Mouse (Mus musculus) embryonic facial prominence, embryonic 12.5 days (tissue): Measurements from ENCODE around the gene Parg. TPM values are rescaled to one million over a fixed set of nuclear protein-coding genes. Genes with fewer than 3 reads are reported as not detected.

Experiments used
- ATAC-seq: fragments of 200-750 bp; cut with Nextera tagmentation; 2 replicates; pipeline ENCODE4 v1.8.0; 2017; ENCODE audit not compliant: insufficient number of reproducible peaks, insufficient read depth, low FRiP score, low TSS enrichment
- H3K27ac ChIP-seq: fragments of 300-500 bp; sonication (generic); 2 replicates; pipeline ENCODE4 v1.5.1; 2016; ENCODE audit warnings: mild to moderate bottlenecking
- H3K27me3 ChIP-seq: fragments of 300-500 bp; sonication (generic); 2 replicates; pipeline ENCODE4 v1.6.1; 2016; ENCODE audit warnings: mild to moderate bottlenecking, moderate library complexity
- H3K36me3 ChIP-seq: fragments of 300-500 bp; sonication (generic); 2 replicates; pipeline ENCODE4 v1.6.1; 2016; ENCODE audit warnings: mild to moderate bottlenecking
- H3K4me1 ChIP-seq: fragments of 300-500 bp; sonication (generic); 2 replicates; pipeline ENCODE4 v1.6.1; 2016
- H3K4me2 ChIP-seq: fragments of 300-500 bp; sonication (generic); replicated peaks from 2 replicates; pipeline ENCODE4 v1.6.1; 2016; ENCODE audit warnings: mild to moderate bottlenecking, moderate library complexity
- H3K4me3 ChIP-seq: fragments of 300-500 bp; sonication (generic); 2 replicates; pipeline ENCODE4 v1.5.1; 2016; ENCODE audit warnings: mild to moderate bottlenecking
- H3K9ac ChIP-seq: fragments of 300-500 bp; sonication (generic); 2 replicates; pipeline ENCODE4 v1.6.1; 2016; ENCODE audit warnings: mild to moderate bottlenecking, moderate library complexity
- H3K9me3 ChIP-seq: fragments of 300-500 bp; sonication (generic); 2 replicates; pipeline ENCODE4 v1.6.1; 2016; ENCODE audit warnings: mild to moderate bottlenecking, moderate library complexity
- WGBS: fragments of 180-500 bp; shearing (Covaris S2); methylation state at CpG from one replicate; pipeline ENCODE4 v1.1.7; 2016; 5-methylcytosine and 5-hydroxymethylcytosine counted together
- polyA plus RNA-seq: library from polyadenylated mRNA; unstranded; fragments of >200 nt; fragmentation: Nextera tagmentation; extraction: Ambion mirVana; gene quantifications from 2 replicates; pipeline ENCODE4 v1.2.1, GENCODE M21; 2016

The Parg gene
- polyA plus RNA-seq, 1 experiment from 2014 or later = 59.7 TPM

GRCm38 (mm10) chr14:32261741-32262140, 60.0 kb downstream of the Parg start:
- no peak for ATAC-seq
- H3K4me2 ChIP-seq = no peak overlapping the region
- H3K9ac ChIP-seq = no peak overlapping the region
- no peaks in the 10 kb centered on the region for H3K9me3 ChIP-seq
- H3K27me3 ChIP-seq = no peaks in the 10 kb centered on the region
- no peak overlapping the region for H3K27ac ChIP-seq
- no peaks in the 10 kb centered on the region for H3K4me1 ChIP-seq
- H3K4me3 ChIP-seq = no peak overlapping the region
- H3K36me3 ChIP-seq = peaks cover 19% of the 10 kb centered on the region
- 86% methylated on average over 2 of the region's 2 CpGs for whole genome bisulfite sequencing

- no peak overlapping the region for H3K27ac ChIP-seq
- ATAC-seq = no peak
- no peaks in the 10 kb centered on the region for H3K27me3 ChIP-seq
- H3K9me3 ChIP-seq = no peaks in the 10 kb centered on the region
- H3K4me1 ChIP-seq = no peaks in the 10 kb centered on the region
- no peak overlapping the region for H3K4me2 ChIP-seq
- H3K36me3 ChIP-seq = peaks cover 14% of the 10 kb centered on the region; the same call in 1 of the 2 replicates
- WGBS = 64% methylated on average over 2 of the region's 2 CpGs
- no peak overlapping the region for H3K4me3 ChIP-seq
- H3K9ac ChIP-seq = no peak overlapping the region
Measured at GRCm38 (mm10) chr14:32268999-32269398, 67.2 kb downstream of the Parg start.

- no peak overlapping the region for H3K4me3 ChIP-seq
- H3K36me3 ChIP-seq = peaks cover 11% of the 10 kb centered on the region; the same call in 1 of the 2 replicates
- WGBS = 90% methylated on average over 4 of the region's 4 CpGs
- no peaks in the 10 kb centered on the region for H3K27me3 ChIP-seq
- no peaks in the 10 kb centered on the region for H3K9me3 ChIP-seq
- H3K4me1 ChIP-seq = no peaks in the 10 kb centered on the region
- no peak overlapping the region for H3K4me2 ChIP-seq
- no peak overlapping the region for H3K9ac ChIP-seq
- no peak for ATAC-seq
- no peak overlapping the region for H3K27ac ChIP-seq
Measured at GRCm38 (mm10) chr14:32269589-32269988, 67.8 kb downstream of the Parg start.

- Histone ChIP-seq H3K4me3 (no peak overlapping the region), H3K27me3 (no peaks in the 10 kb centered on the region), H3K4me1 (no peaks in the 10 kb centered on the region), H3K27ac (no peak overlapping the region), H3K9ac (no peak overlapping the region), H3K36me3 (0 out of 2 replicates have a peak, but pooled peaks cover 11% of the 10 kb centered on the region), H3K4me2 (no peak overlapping the region), H3K9me3 (no peaks in the 10 kb centered on the region)
- no peak for ATAC-seq
- WGBS = 42% methylated on average over 12 of the region's 12 CpGs
Measured at GRCm38 (mm10) chr14:32301622-32302021, 99.9 kb downstream of the Parg start.

- WGBS = 84% methylated on average over 7 of the region's 7 CpGs
- no peak for ATAC-seq
- no peak overlapping the region for H3K4me3 ChIP-seq
- H3K4me1 ChIP-seq = no peaks in the 10 kb centered on the region
- no peaks in the 10 kb centered on the region for H3K9me3 ChIP-seq
- 0 out of 2 replicates have a peak, but pooled peaks cover 8% of the 10 kb centered on the region for H3K36me3 ChIP-seq
- no peaks in the 10 kb centered on the region for H3K27me3 ChIP-seq
- no peak overlapping the region for H3K27ac ChIP-seq
- H3K9ac ChIP-seq = no peak overlapping the region
- H3K4me2 ChIP-seq = no peak overlapping the region
Measured at GRCm38 (mm10) chr14:32302423-32302822, 100.7 kb downstream of the Parg start.

- ATAC-seq = no peak
Measured at GRCm38 (mm10) chr14:32304921-32305320, 103.2 kb downstream of the Parg start.

GRCm38 (mm10) chr14:32309876-32310275, 108.1 kb downstream of the Parg start:
- 39% methylated on average over 8 of the region's 8 CpGs for WGBS
- H3K4me1 ChIP-seq = no peaks in the 10 kb centered on the region
- no peaks in the 10 kb centered on the region for H3K27me3 ChIP-seq
- H3K27ac ChIP-seq = no peak overlapping the region
- no peak overlapping the region for H3K4me3 ChIP-seq
- H3K4me2 ChIP-seq = no peak overlapping the region
- no peaks in the 10 kb centered on the region for H3K36me3 ChIP-seq
- H3K9ac ChIP-seq = no peak overlapping the region
- H3K9me3 ChIP-seq = no peaks in the 10 kb centered on the region
- ATAC-seq = peak; percentile 79; the same call in 1 of the 2 replicates

More at GRCm38 (mm10) chr14:32304921-32305320, 103.2 kb downstream of the Parg start:
- Histone ChIP-seq H3K9me3 (no peaks in the 10 kb centered on the region), H3K9ac (no peak overlapping the region), H3K27me3 (no peaks in the 10 kb centered on the region), H3K4me1 (no peaks in the 10 kb centered on the region), H3K4me3 (no peak overlapping the region), H3K36me3 (no peaks in the 10 kb centered on the region), H3K27ac (no peak overlapping the region), H3K4me2 (no peak overlapping the region)
- WGBS = 93% methylated on average over 8 of the region's 8 CpGs

GRCm38 (mm10) chr14:32311381-32312035, 109.8 kb downstream of the Parg start:
- Histone ChIP-seq H3K9ac (no peak overlapping the region), H3K4me2 (no peak overlapping the region), H3K4me1 (no peaks in the 10 kb centered on the region), H3K9me3 (no peaks in the 10 kb centered on the region), H3K27me3 (no peaks in the 10 kb centered on the region), H3K27ac (no peak overlapping the region), H3K4me3 (no peak overlapping the region), H3K36me3 (no peaks in the 10 kb centered on the region)
- no peak for ATAC-seq
- 96% methylated on average over 2 of the region's 2 CpGs for WGBS

- no peaks in the 10 kb centered on the region for H3K9me3 ChIP-seq
- peaks cover 6% of the 10 kb centered on the region; the same call in 1 of the 2 replicates for H3K4me1 ChIP-seq
- no peaks in the 10 kb centered on the region for H3K36me3 ChIP-seq
- ATAC-seq = no peak
- H3K27ac ChIP-seq = no peak overlapping the region
- no peak overlapping the region for H3K4me3 ChIP-seq
- no peak overlapping the region for H3K9ac ChIP-seq
- H3K27me3 ChIP-seq = no peaks in the 10 kb centered on the region
- no peak overlapping the region for H3K4me2 ChIP-seq
- 8% methylated on average over 4 of the region's 4 CpGs for WGBS
Measured at GRCm38 (mm10) chr14:32317822-32318221, 116.1 kb downstream of the Parg start.

GRCm38 (mm10) chr14:32321732-32322685, 120.3 kb downstream of the Parg start, which contains the start of gene Ogdhl:
Gene Ogdhl (plus strand): TSS chr14:32322019.
- Histone ChIP-seq H3K4me1 (peaks cover 8% of the 10 kb centered on the region; the same call in 1 of the 2 replicates), H3K9ac (peak within 1 kb of the TSS; percentile 66), H3K9me3 (no peaks in the 10 kb centered on the region), H3K4me2 (peak within 1 kb of the TSS; percentile 83), H3K27ac (no peak within 1 kb of the TSS), H3K36me3 (no peaks in the 10 kb centered on the region), H3K4me3 (peak within 1 kb of the TSS; percentile 69), H3K27me3 (no peaks in the 10 kb centered on the region)
- ATAC-seq = peak; percentile 85
- 4% methylated on average over 50 of the region's 50 CpGs for WGBS

- WGBS = 92% methylated on average over 5 of the region's 5 CpGs
- Histone ChIP-seq H3K9me3 (no peaks in the 10 kb centered on the region), H3K27ac (no peak overlapping the region), H3K4me1 (peaks cover 8% of the 10 kb centered on the region; the same call in 1 of the 2 replicates), H3K4me2 (no peak overlapping the region), H3K4me3 (no peak overlapping the region), H3K36me3 (no peaks in the 10 kb centered on the region), H3K27me3 (no peaks in the 10 kb centered on the region), H3K9ac (no peak overlapping the region)
- no peak for ATAC-seq
Measured at GRCm38 (mm10) chr14:32323221-32323620, 121.5 kb downstream of the Parg start.
